Mouse (Mus musculus): ENCODE measurements at regions not wholly inside any gene's neighbourhood (a gene's known extent, or its start where the extent isn't known, plus 50 kb on each side); places are given as distances from the start of the nearest gene placed in this dataset.

- Histone ChIP-seq H3K27me3 (replicated peaks; ENCODE audit: control insufficient read depth, insufficient read depth, low read length) (no peaks in the 10 kb centered on the region), H3K9me3 (ENCODE audit: control insufficient read depth) (no peaks in the 10 kb centered on the region), H3K36me3 (ENCODE audit: control insufficient read depth, insufficient read depth) (no peaks in the 10 kb centered on the region), H3K4me3 (ENCODE audit: low read depth, low read length) (no peak overlapping the region), H3K4me2 (replicated peaks; ENCODE audit: low read depth) (no peak overlapping the region), H3K4me1 (replicated peaks; ENCODE audit: control insufficient read depth, insufficient read depth, low read length) (no peaks in the 10 kb centered on the region), H3K9ac (ENCODE audit: low read depth, low read length) (no peak overlapping the region), H3K27ac (ENCODE audit: low read depth, low read length) (no peak overlapping the region)
- WGBS = 81% methylated on average over 6 of the region's 6 CpGs
- no peak for ATAC-seq
- TF ChIP-seq CTCF (IDR thresholded peaks at IDR 0.05; ENCODE audit: low read depth) = no peak
These were observed 106.5 kb downstream of the Fzd1 start for GRCm38 (mm10) chr5:4651167-4651955.

- H3K4me3 ChIP-seq (ENCODE audit: low read depth, low read length) = no peak overlapping the region
- H3K4me1 ChIP-seq (replicated peaks; ENCODE audit: control insufficient read depth, insufficient read depth, low read length) = no peaks in the 10 kb centered on the region
- H3K27me3 ChIP-seq (replicated peaks; ENCODE audit: control insufficient read depth, insufficient read depth, low read length) = no peaks in the 10 kb centered on the region
- no peak for ATAC-seq
- no peak for TF ChIP-seq CTCF (IDR thresholded peaks at IDR 0.05; ENCODE audit: low read depth)
- H3K27ac ChIP-seq (ENCODE audit: low read depth, low read length) = no peak overlapping the region
- no peaks in the 10 kb centered on the region for H3K36me3 ChIP-seq (ENCODE audit: control insufficient read depth, insufficient read depth)
- WGBS = 79% methylated on average over 3 of the region's 3 CpGs
- H3K9ac ChIP-seq (ENCODE audit: low read depth, low read length) = no peak overlapping the region
- no peaks in the 10 kb centered on the region for H3K9me3 ChIP-seq (ENCODE audit: control insufficient read depth)
- no peak overlapping the region for H3K4me2 ChIP-seq (replicated peaks; ENCODE audit: low read depth)
These were observed 107.1 kb downstream of the Fzd1 start for GRCm38 (mm10) chr5:4650709-4651108.

- TF ChIP-seq CTCF (IDR thresholded peaks at IDR 0.05; ENCODE audit: low read depth) = no peak
- Histone ChIP-seq H3K27ac (ENCODE audit: low read depth, low read length) (no peak overlapping the region), H3K4me3 (ENCODE audit: low read depth, low read length) (no peak overlapping the region), H3K4me2 (replicated peaks; ENCODE audit: low read depth) (no peak overlapping the region), H3K9ac (ENCODE audit: low read depth, low read length) (no peak overlapping the region), H3K36me3 (ENCODE audit: control insufficient read depth, insufficient read depth) (no peaks in the 10 kb centered on the region), H3K4me1 (replicated peaks; ENCODE audit: control insufficient read depth, insufficient read depth, low read length) (no peaks in the 10 kb centered on the region), H3K27me3 (replicated peaks; ENCODE audit: control insufficient read depth, insufficient read depth, low read length) (no peaks in the 10 kb centered on the region), H3K9me3 (ENCODE audit: control insufficient read depth) (no peaks in the 10 kb centered on the region)
- no peak for ATAC-seq
- 12% methylated on average over 6 of the region's 6 CpGs for WGBS
These were observed 107.8 kb downstream of the Fzd1 start for GRCm38 (mm10) chr5:4649858-4650556.

GRCm38 (mm10) chr5:4641041-4641440, 116.8 kb downstream of the Fzd1 start:
- no peak for TF ChIP-seq CTCF (IDR thresholded peaks at IDR 0.05; ENCODE audit: low read depth)
- H3K4me3 ChIP-seq (ENCODE audit: low read depth, low read length) = no peak overlapping the region
- H3K36me3 ChIP-seq (ENCODE audit: control insufficient read depth, insufficient read depth) = no peaks in the 10 kb centered on the region
- H3K4me1 ChIP-seq (replicated peaks; ENCODE audit: control insufficient read depth, insufficient read depth, low read length) = no peaks in the 10 kb centered on the region
- H3K9me3 ChIP-seq (ENCODE audit: control insufficient read depth) = no peaks in the 10 kb centered on the region
- no peak overlapping the region for H3K4me2 ChIP-seq (replicated peaks; ENCODE audit: low read depth)
- no peaks in the 10 kb centered on the region for H3K27me3 ChIP-seq (replicated peaks; ENCODE audit: control insufficient read depth, insufficient read depth, low read length)
- H3K27ac ChIP-seq (ENCODE audit: low read depth, low read length) = no peak overlapping the region
- no peak overlapping the region for H3K9ac ChIP-seq (ENCODE audit: low read depth, low read length)
- ATAC-seq = no peak

GRCm38 (mm10) chr5:4633763-4634162, 124.1 kb downstream of the Fzd1 start:
- Histone ChIP-seq H3K9me3 (ENCODE audit: control insufficient read depth) (no peaks in the 10 kb centered on the region), H3K4me2 (replicated peaks; ENCODE audit: low read depth) (no peak overlapping the region), H3K36me3 (ENCODE audit: control insufficient read depth, insufficient read depth) (no peaks in the 10 kb centered on the region), H3K4me3 (ENCODE audit: low read depth, low read length) (no peak overlapping the region), H3K4me1 (replicated peaks; ENCODE audit: control insufficient read depth, insufficient read depth, low read length) (no peaks in the 10 kb centered on the region), H3K27me3 (replicated peaks; ENCODE audit: control insufficient read depth, insufficient read depth, low read length) (no peaks in the 10 kb centered on the region), H3K27ac (ENCODE audit: low read depth, low read length) (no peak overlapping the region), H3K9ac (ENCODE audit: low read depth, low read length) (no peak overlapping the region)
- WGBS = 61% methylated on average over 3 of the region's 3 CpGs
- TF ChIP-seq CTCF (IDR thresholded peaks at IDR 0.05; ENCODE audit: low read depth) = no peak
- no peak for ATAC-seq

GRCm38 (mm10) chr5:4625206-4625605, 132.6 kb downstream of the Fzd1 start:
- Histone ChIP-seq H3K9ac (ENCODE audit: low read depth, low read length) (no peak overlapping the region), H3K27me3 (replicated peaks; ENCODE audit: control insufficient read depth, insufficient read depth, low read length) (no peaks in the 10 kb centered on the region), H3K4me3 (ENCODE audit: low read depth, low read length) (no peak overlapping the region), H3K4me2 (replicated peaks; ENCODE audit: low read depth) (no peak overlapping the region), H3K27ac (ENCODE audit: low read depth, low read length) (no peak overlapping the region), H3K9me3 (ENCODE audit: control insufficient read depth) (no peaks in the 10 kb centered on the region), H3K36me3 (ENCODE audit: control insufficient read depth, insufficient read depth) (no peaks in the 10 kb centered on the region), H3K4me1 (replicated peaks; ENCODE audit: control insufficient read depth, insufficient read depth, low read length) (no peaks in the 10 kb centered on the region)
- TF ChIP-seq CTCF (IDR thresholded peaks at IDR 0.05; ENCODE audit: low read depth) = no peak
- ATAC-seq = no peak
- 90% methylated on average over 6 of the region's 6 CpGs for WGBS

All from intestine, postnatal 0 days (tissue).